Mouse (Mus musculus) spleen, adult 2 months (tissue): ENCODE measurements around the gene Psmb4.
"Not testable (repeated sequence)": the region's sequence is repeated elsewhere in the genome, so short reads cannot be mapped to it uniquely, and the experiment has no call there.

Source experiments
- CTCF ChIP-seq: fragments of 200-500 bp; IDR thresholded peaks from 2 replicates; pipeline ENCODE4 v1.5.1; 2011; ENCODE audit warnings: mild to moderate bottlenecking, inconsistent platforms; ENCODE audit not compliant: insufficient read depth, insufficient read length, insufficient replicate concordance; ENCODE audit errors: extremely low read depth
- POLR2A ChIP-seq: fragments of 200-500 bp; IDR thresholded peaks from 2 replicates; pipeline ENCODE4 v1.6.1; 2011; ENCODE audit warnings: low read depth, low read length, inconsistent platforms

- TF ChIP-seq CTCF, POLR2A: not testable (repeated sequence)
These were observed 43.9 kb upstream of the Psmb4 start for GRCm38 (mm10) chr3:94930386-94931266.
